Mouse (Mus musculus): ENCODE data around the gene Dtx1.

The Dtx1 gene

GRCm38 (mm10) chr5:120711827-120712226, at the start of gene Dtx1:
Dtx1 (minus strand) TSS chr5:120711927.
- no peak for DNase-seq (ENCODE audit: low spot score)

- DNase-seq (ENCODE audit: low spot score) = no peak
Measured at GRCm38 (mm10) chr5:120754215-120754614, 42.5 kb upstream of the Dtx1 start.

- DNase-seq (ENCODE audit: low spot score) = no peak
Measured at GRCm38 (mm10) chr5:120752786-120753185, 41.1 kb upstream of the Dtx1 start.

GRCm38 (mm10) chr5:120751206-120751605, 39.5 kb upstream of the Dtx1 start:
- DNase-seq (ENCODE audit: low spot score) = no peak

- DNase-seq (ENCODE audit: low spot score) = no peak
Measured at GRCm38 (mm10) chr5:120749688-120750087, 38.0 kb upstream of the Dtx1 start, which contains the start of gene Oas2. Oas2 (minus strand) TSS chr5:120749853.

- no peak for DNase-seq (ENCODE audit: low spot score)
Measured at GRCm38 (mm10) chr5:120746451-120746850, 34.7 kb upstream of the Dtx1 start.

GRCm38 (mm10) chr5:120742125-120742524, 30.4 kb upstream of the Dtx1 start:
- DNase-seq (ENCODE audit: low spot score) = no peak

- DNase-seq (ENCODE audit: low spot score) = no peak
Measured at GRCm38 (mm10) chr5:120734380-120734990, 22.8 kb upstream of the Dtx1 start.

- DNase-seq (ENCODE audit: low spot score) = no peak
Measured at GRCm38 (mm10) chr5:120733696-120734095, 22.0 kb upstream of the Dtx1 start.

- DNase-seq (ENCODE audit: low spot score) = no peak
Measured at GRCm38 (mm10) chr5:120732740-120733139, 21.0 kb upstream of the Dtx1 start.

- no peak for DNase-seq (ENCODE audit: low spot score)
Measured at GRCm38 (mm10) chr5:120729319-120729718, 17.6 kb upstream of the Dtx1 start.

GRCm38 (mm10) chr5:120725811-120726455, 14.2 kb upstream of the Dtx1 start:
- no peak for DNase-seq (ENCODE audit: low spot score)

GRCm38 (mm10) chr5:120721005-120721404, 9.3 kb upstream of the Dtx1 start:
- no peak for DNase-seq (ENCODE audit: low spot score)

- no peak for DNase-seq (ENCODE audit: low spot score)
Measured at GRCm38 (mm10) chr5:120718600-120719378, 7.1 kb upstream of the Dtx1 start.

- DNase-seq (ENCODE audit: low spot score) = no peak
Measured at GRCm38 (mm10) chr5:120717136-120717535, 5.4 kb upstream of the Dtx1 start.

GRCm38 (mm10) chr5:120714314-120714713, 2.6 kb upstream of the Dtx1 start:
- DNase-seq (ENCODE audit: low spot score) = no peak

- no peak for DNase-seq (ENCODE audit: low spot score)
Measured at GRCm38 (mm10) chr5:120712721-120713120, 994 bp upstream of the Dtx1 start.

GRCm38 (mm10) chr5:120711416-120711815, 311 bp downstream of the Dtx1 start:
- no peak for DNase-seq (ENCODE audit: low spot score)

GRCm38 (mm10) chr5:120710826-120711248, 890 bp downstream of the Dtx1 start:
- DNase-seq (ENCODE audit: low spot score) = no peak

GRCm38 (mm10) chr5:120710161-120710825, 1.4 kb downstream of the Dtx1 start:
- DNase-seq (ENCODE audit: low spot score) = no peak

GRCm38 (mm10) chr5:120706976-120707375, 4.8 kb downstream of the Dtx1 start:
- DNase-seq (ENCODE audit: low spot score) = no peak

GRCm38 (mm10) chr5:120706541-120706940, 5.2 kb downstream of the Dtx1 start:
- no peak for DNase-seq (ENCODE audit: low spot score)

All from urinary bladder, postnatal 10 days (tissue).